Mouse (Mus musculus) liver, embryonic 14.5 days (tissue): ENCODE results near the gene Pttg1ip. TPM values are rescaled to one million over a fixed set of nuclear protein-coding genes. Genes with fewer than 3 reads are reported as not detected.

Experiments
- ATAC-seq: fragments of 200-750 bp; cut with Nextera tagmentation; 2 replicates; pipeline ENCODE4 v1.8.0; 2017; ENCODE audit warnings: moderate number of reproducible peaks, mild to moderate bottlenecking, moderate library complexity; ENCODE audit not compliant: insufficient read depth
- DNase-seq, 3 experiments: peaks; one replicate each; pipeline ENCODE4 v3.0.0-alpha.2; 2012 to 2013; ENCODE audit warnings: low read depth in 3 of 3, low spot score in 3 of 3
- H3K27ac ChIP-seq: fragments of 300-500 bp; sonication (generic); 2 replicates; pipeline ENCODE4 v1.5.1; 2014; ENCODE audit warnings: moderate library complexity, mild to moderate bottlenecking, control low read depth, inconsistent platforms
- H3K27me3 ChIP-seq: fragments of 300-500 bp; sonication (generic); 2 replicates; pipeline ENCODE4 v1.6.1; 2014; ENCODE audit warnings: mild to moderate bottlenecking, low read length, moderate library complexity; ENCODE audit not compliant: control insufficient read depth, insufficient read depth
- H3K36me3 ChIP-seq: fragments of 300-500 bp; sonication (generic); replicated peaks from 2 replicates; pipeline ENCODE4 v1.6.1; 2014; ENCODE audit warnings: low read depth; ENCODE audit not compliant: control insufficient read depth, insufficient read depth
- H3K4me1 ChIP-seq, 2 experiments: fragments of 200-500 bp in 1 of 2; fragments of 300-500 bp in 1 of 2; sonication (generic) in 1 of 2; replicated peaks; 2 replicates each; pipeline ENCODE4 v1.6.1; 2012 to 2014; ENCODE audit warnings: antibody characterized with exemption in 1 of 2, inconsistent platforms in 1 of 2, low read length in 1 of 2; ENCODE audit not compliant: control insufficient read depth in 2 of 2, insufficient read depth in 2 of 2
- H3K4me2 ChIP-seq: fragments of 300-500 bp; sonication (generic); 2 replicates; pipeline ENCODE4 v1.6.1; 2014; ENCODE audit warnings: low read depth, mild to moderate bottlenecking, control low read depth, moderate library complexity
- H3K4me3 ChIP-seq, 2 experiments: fragments of 200-500 bp in 1 of 2; fragments of 300-500 bp in 1 of 2; sonication (generic) in 1 of 2; 2 replicates each; pipeline ENCODE4 v1.5.1; 2012 to 2014; ENCODE audit warnings: low read depth in 2 of 2, low read length in 2 of 2, mild to moderate bottlenecking in 2 of 2, control low read depth in 1 of 2, inconsistent platforms in 1 of 2, moderate library complexity in 1 of 2; ENCODE audit not compliant: insufficient read depth in 1 of 2
- H3K9ac ChIP-seq: fragments of 300-500 bp; sonication (generic); replicated peaks from 2 replicates; pipeline ENCODE4 v1.6.1; 2014; ENCODE audit warnings: mild to moderate bottlenecking, control low read depth, moderate library complexity
- H3K9me3 ChIP-seq: fragments of 300-500 bp; sonication (generic); 2 replicates; pipeline ENCODE4 v1.6.1; 2016; ENCODE audit warnings: low read length, mixed read lengths; ENCODE audit not compliant: control insufficient read depth
- CTCF ChIP-seq: IDR thresholded peaks from 2 replicates; pipeline ENCODE4 v1.5.1; 2016; ENCODE audit warnings: antibody characterized with exemption, low read depth, control low read depth
- EP300 ChIP-seq: IDR thresholded peaks from 2 replicates; pipeline ENCODE4 v1.6.1; 2016; ENCODE audit warnings: antibody characterized with exemption, low read depth
- WGBS: fragments of 180-500 bp; shearing (Covaris S2); extraction: QIAGEN DNeasy Blood & Tissue Kit; methylation state at CpG from one replicate; pipeline ENCODE4 v1.1.7; 2014; ENCODE audit not compliant: insufficient replicate concordance; 5-methylcytosine and 5-hydroxymethylcytosine counted together
- polyA plus RNA-seq, 2 experiments: library from polyadenylated mRNA; depleted of rRNA in 1 of 2; stranded (reverse) in 1 of 2; unstranded in 1 of 2; fragments of >200 nt; fragmentation: Nextera tagmentation in 1 of 2; extraction: Ambion mirVana in 1 of 2; gene quantifications; 2 replicates each; pipeline versions ENCODE4 v1.2.1 to v1.2.3; 2012 to 2014

Gene Pttg1ip
- polyA plus RNA-seq, 2 experiments = 40.5 to 64.8 TPM

GRCm38 (mm10) chr10:77539320-77539945 lies 42.1 kb upstream of the Pttg1ip start:
- no peak for DNase-seq
- H3K27me3 ChIP-seq = no peaks in the 10 kb centered on the region
- no peak for ATAC-seq
- H3K4me3 ChIP-seq = no peak overlapping the region
- no peaks in the 10 kb centered on the region for H3K4me1 ChIP-seq
- H3K9me3 ChIP-seq = no peaks in the 10 kb centered on the region
- WGBS = 68% methylated on average over 7 of the region's 7 CpGs
- H3K36me3 ChIP-seq = no peaks in the 10 kb centered on the region
- no peak overlapping the region for H3K27ac ChIP-seq
- H3K9ac ChIP-seq = no peak overlapping the region
- no peak for TF ChIP-seq CTCF
- no peak for TF ChIP-seq EP300
- H3K4me2 ChIP-seq = no peak overlapping the region

DNA sequence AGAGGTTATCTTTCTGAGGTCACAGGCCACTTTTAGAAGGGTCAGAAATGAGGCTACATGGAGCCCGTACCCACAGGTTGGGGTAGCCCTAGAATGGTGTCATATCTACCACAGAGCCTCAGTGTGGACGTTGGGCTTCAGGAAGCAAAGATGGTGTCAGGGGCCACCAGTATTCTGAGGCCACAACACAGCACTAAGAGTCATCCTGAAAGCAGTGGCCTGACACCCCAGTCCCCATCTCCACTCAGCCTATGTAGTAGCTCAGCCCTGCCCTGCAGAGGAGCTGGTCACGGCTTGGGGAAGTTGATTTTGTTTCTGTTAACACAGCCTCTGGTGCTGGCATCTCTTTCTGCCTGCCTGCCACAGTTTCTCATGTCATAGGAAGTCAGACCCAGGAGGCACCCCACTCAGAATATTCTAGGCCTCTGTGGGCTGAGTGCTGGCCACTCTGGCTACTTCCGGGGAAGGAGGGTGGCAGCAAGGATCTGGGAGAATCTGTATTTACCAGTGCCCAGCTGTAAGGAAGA lies 40.9 kb upstream of the Pttg1ip start:
- H3K4me1 ChIP-seq = no peaks in the 10 kb centered on the region
- WGBS = 44% methylated on average over 4 of the region's 4 CpGs
- no peaks in the 10 kb centered on the region for H3K36me3 ChIP-seq
- H3K27me3 ChIP-seq = no peaks in the 10 kb centered on the region
- no peak for TF ChIP-seq EP300
- TF ChIP-seq CTCF = no peak
- H3K9me3 ChIP-seq = no peaks in the 10 kb centered on the region
- no peak overlapping the region for H3K4me3 ChIP-seq
- no peak overlapping the region for H3K27ac ChIP-seq
- ATAC-seq (no peak), DNase-seq (no peak)
- H3K4me2 ChIP-seq = no peak overlapping the region
- H3K9ac ChIP-seq = no peak overlapping the region

GRCm38 (mm10) chr10:77541864-77542666 lies 39.5 kb upstream of the Pttg1ip start:
- ATAC-seq = no peak

DNA sequence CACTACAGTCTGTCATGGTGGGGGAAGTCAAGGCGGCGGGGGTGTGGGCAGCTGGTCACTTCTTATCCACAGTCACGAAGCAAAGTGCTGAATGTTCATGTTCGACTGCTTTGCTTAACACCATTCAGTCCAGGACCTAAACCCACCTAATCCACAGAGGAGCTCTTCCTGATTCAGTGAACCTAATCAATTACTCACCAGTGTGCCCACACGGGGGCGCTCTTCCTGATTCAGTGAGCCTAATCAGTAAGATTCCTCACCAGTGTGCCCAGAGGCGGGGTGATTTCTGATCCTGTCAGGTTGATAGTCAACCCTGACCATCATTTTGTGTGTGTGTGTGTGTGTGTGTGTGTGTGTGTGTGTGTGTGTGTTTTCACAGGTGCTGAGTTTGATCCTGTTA lies 38.3 kb upstream of the Pttg1ip start:
- Histone ChIP-seq H3K27ac (no peak overlapping the region), H3K4me3 (no peak overlapping the region), H3K4me2 (no peak overlapping the region), H3K27me3 (no peaks in the 10 kb centered on the region), H3K4me1 (no peaks in the 10 kb centered on the region), H3K9ac (no peak overlapping the region), H3K9me3 (no peaks in the 10 kb centered on the region), H3K36me3 (no peaks in the 10 kb centered on the region)
- ATAC-seq (no peak), DNase-seq (peak in 2 of 3 experiments; percentile 39 to 51)
- 33% methylated on average over 7 of the region's 7 CpGs for WGBS
- TF ChIP-seq EP300 (no peak), CTCF (peak; percentile 87)

More at GRCm38 (mm10) chr10:77541864-77542666, 39.5 kb upstream of the Pttg1ip start:
- no peaks in the 10 kb centered on the region for H3K27me3 ChIP-seq
- no peak for TF ChIP-seq CTCF
- TF ChIP-seq EP300 = no peak
- H3K9ac ChIP-seq = no peak overlapping the region
- WGBS = 70% methylated on average over 10 of the region's 10 CpGs
- DNase-seq = no peak
- H3K36me3 ChIP-seq = no peaks in the 10 kb centered on the region
- no peak overlapping the region for H3K4me2 ChIP-seq
- no peaks in the 10 kb centered on the region for H3K4me1 ChIP-seq
- no peaks in the 10 kb centered on the region for H3K9me3 ChIP-seq
- H3K4me3 ChIP-seq = no peak overlapping the region
- no peak overlapping the region for H3K27ac ChIP-seq

DNA sequence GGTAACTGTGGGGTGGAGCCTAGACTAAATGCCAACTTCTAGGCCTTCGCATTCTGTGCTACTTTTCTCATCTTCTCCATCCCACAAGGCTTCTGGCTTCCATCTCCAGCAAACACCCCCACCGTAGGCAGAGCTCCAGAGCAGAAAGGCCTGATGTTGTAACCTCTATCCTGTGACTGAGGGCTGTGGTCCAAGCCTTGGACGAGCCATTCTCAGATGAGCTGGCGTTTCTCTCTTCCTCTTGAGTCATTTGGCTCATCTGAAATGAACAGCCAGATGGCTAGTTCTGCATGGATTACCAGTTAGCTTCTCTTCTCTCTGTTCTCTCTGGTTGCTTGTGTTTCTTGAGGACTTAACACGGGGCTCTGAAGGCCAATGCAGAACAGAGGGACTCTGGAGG lies 36.6 kb upstream of the Pttg1ip start:
- Histone ChIP-seq H3K9me3 (no peaks in the 10 kb centered on the region), H3K4me3 (no peak overlapping the region), H3K27ac (no peak overlapping the region), H3K36me3 (no peaks in the 10 kb centered on the region), H3K9ac (no peak overlapping the region), H3K4me1 (no peaks in the 10 kb centered on the region; a peak in 1 of 4 replicates), H3K27me3 (no peaks in the 10 kb centered on the region), H3K4me2 (no peak overlapping the region)
- TF ChIP-seq EP300 (no peak), CTCF (no peak)
- ATAC-seq (no peak), DNase-seq (no peak)
- 62% methylated on average over 5 of the region's 5 CpGs for WGBS
